Mouse (Mus musculus) adrenal gland, postnatal 4 days (tissue): ENCODE results near the gene Gm10271. TPM values are rescaled to one million over a fixed set of nuclear protein-coding genes. Genes with fewer than 3 reads are reported as not detected.
A peak's percentile ranks its signal among the peaks of the same experiment; 100 is the strongest.

Experiments used
- DNase-seq, 2 experiments: peaks; one replicate each; pipeline ENCODE4 v3.0.0; 2021 to 2022; ENCODE audit warnings: low spot score in 2 of 2, mixed read lengths in 2 of 2
- total RNA-seq, 2 experiments: library from RNA; stranded (reverse); gene quantifications; 2 replicates each; pipeline ENCODE4 v1.2.3; 2021

Gene Gm10271
- total RNA-seq, 2 experiments from 2014 or later: not detected

DNA sequence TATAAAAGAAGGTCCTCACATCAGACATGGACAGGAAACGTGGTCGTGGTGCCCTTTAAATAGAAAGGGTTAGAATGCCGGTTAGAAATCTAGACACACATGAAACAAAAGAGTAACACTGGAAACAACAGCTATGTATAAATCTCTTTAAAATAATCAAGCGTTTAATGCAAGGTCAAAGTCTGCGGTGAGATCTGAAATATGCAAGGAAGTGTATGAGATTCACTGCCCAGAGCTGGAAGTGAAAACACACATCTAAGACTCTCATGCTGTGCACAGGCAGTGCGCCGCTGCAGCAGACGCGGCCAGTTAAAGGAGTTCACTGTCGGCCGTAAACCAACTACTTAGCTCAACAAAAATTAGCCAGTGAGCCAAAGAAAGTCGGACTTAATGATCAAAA lies 37.4 kb downstream of the Gm10271 start:
- DNase-seq: no peak

DNA sequence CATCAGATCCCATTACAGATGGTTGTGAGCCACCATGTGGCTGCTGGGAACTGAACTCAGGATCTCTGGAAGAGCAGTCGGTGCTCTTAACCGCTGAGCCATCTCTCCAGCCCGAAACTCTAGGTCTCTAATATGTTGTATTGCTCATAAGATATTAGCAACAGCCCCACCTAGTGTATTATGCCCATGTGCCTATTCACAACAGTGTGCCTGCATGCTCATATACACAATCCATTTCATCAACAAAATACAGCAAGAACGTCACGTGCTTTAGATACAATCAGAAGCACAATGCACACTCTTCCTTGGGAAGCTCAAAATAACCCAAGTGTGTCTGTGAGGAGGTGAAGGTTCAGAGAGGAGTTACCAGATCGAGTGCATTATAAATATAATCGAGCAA lies 38.6 kb downstream of the Gm10271 start:
- DNase-seq: no peak

DNA sequence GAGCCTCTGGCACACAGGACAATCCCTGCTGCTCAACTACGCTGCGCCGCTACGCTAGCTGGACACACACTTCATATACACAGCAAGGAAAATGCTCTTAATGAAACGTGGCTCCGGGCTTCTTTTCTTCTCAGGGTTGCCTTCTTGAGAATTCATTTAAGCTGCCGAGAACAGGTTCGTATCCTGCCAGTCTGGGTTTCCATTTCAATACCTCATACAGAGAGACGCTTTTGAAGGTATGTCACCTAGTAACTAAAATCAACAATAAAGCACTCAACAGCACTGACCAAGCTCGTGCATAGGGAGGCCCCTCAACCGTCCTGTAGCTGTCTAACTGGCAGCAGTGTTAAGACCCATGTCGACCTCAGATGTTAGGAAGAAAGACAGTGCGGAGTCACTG lies 40.0 kb downstream of the Gm10271 start:
- DNase-seq: no peak

DNA sequence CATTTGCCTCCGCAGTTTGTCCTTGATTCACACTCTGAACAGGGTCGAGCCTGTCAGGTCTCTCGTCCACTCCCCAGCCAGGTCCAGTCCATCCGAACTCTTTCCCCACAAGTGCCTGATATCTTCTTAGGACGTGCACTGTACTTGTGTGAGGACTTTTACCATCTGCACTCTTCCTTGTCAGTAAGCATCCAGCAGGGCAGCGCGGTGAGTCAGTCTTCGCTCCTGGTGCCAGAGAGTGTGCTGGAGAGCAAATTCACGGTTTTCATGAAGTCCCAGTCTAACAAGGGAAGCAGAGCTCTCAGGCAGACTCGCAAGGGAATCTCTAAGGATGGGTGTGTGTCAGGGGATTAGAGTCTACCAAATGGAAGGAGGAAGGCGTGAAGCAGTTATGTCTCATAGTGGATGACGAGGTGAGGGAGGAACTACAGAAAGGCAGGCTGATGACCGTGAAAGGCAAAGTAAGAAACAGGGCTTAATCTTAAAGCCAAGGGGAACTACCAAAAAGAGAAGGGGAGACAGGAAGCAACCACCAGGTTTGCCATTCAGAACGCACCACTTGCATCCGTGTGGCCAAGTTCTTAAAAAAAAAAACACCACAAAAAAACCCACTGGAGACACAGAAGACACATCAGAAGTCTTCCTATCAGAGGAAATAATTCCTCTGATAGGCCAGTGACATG lies 40.8 kb downstream of the Gm10271 start:
- no peak for DNase-seq

DNA sequence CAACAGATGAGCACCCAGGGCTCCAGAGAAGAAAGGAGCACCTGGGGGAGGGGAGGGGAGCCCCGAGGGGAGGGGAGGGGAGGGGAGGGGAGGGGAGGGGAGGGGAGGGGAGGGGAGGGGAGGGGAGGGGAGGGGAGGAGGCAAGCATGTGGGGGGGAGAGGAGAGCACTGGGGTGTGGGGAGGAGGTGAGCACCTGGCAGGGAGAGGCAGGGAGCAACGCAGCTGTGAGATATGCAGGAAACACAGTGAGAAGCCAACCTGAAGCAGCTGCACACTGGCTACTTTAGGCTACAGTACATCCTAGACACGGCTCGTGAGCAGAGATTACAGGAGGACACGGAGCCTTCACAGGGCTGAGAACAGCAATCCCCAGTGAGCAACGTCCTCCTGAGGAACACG lies 41.5 kb downstream of the Gm10271 start:
- no peak for DNase-seq

DNA sequence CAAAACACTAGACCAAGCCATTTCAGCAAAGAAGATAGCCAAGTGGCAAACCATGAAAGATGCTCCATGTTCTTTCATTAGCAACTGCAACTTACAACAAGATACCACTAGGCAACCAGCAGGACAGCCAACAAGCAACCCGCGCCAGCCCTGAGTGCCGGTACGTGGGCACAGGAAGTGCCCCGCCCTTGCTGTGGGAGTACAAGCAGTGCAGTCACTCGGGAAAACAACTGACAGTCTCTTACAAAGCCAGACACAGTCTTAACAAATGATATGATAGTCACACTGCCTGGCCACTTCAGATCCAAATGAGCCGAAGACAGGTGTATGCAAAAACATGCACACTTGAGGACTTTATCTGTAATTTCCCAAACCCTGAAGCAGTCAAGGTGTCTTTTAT lies 41.9 kb downstream of the Gm10271 start:
- DNase-seq: no peak

DNA sequence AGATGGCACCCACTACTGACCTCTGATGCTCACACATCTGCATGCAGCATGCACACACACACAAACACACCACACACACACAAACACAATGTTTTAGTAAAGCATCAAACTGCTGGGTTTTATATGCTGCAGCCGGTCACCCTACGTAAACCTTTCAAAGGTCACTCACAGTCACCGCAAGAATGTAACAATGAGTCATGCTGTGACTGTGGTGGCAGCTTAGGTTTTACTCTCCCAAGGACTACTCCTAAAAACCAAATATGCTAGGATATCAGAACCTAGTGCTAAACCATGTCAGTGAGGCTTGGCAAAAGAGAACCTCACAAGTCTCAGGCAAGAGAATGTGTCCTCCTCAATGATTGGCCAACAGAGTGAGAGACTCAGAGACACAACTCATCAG lies 43.6 kb downstream of the Gm10271 start:
- DNase-seq: no peak

DNA sequence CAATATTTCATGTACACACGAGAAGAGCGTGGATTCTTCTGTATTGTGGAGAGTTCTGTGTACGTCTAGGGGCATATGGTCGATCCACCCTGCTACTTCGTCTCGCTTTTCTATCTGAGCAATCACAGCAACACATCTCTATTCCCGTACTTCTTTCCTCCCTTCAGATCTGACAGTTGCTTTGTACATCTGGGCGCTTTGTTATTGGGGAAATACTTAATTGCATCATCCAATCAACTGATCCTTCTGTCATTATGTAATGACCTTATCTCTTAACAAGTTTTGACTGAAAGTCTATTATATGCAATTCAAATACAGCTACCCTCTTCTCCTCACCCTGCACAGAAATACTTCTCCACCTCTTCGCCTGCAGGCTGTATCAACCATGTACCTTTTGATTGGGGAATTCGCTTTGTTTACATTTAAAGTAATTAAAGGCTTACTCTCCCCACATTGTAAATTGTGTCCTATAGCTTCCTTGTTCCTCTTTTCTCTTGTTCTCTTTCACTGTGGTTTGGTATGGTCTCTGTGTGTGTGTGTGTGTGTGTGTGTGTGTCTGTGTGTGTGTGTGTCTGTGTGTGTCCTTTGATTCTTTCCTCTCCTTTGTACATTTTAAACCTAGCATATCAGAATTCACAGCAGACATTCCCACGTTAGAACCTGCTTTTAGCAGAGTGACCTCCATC lies 45.8 kb downstream of the Gm10271 start:
- DNase-seq: no peak

DNA sequence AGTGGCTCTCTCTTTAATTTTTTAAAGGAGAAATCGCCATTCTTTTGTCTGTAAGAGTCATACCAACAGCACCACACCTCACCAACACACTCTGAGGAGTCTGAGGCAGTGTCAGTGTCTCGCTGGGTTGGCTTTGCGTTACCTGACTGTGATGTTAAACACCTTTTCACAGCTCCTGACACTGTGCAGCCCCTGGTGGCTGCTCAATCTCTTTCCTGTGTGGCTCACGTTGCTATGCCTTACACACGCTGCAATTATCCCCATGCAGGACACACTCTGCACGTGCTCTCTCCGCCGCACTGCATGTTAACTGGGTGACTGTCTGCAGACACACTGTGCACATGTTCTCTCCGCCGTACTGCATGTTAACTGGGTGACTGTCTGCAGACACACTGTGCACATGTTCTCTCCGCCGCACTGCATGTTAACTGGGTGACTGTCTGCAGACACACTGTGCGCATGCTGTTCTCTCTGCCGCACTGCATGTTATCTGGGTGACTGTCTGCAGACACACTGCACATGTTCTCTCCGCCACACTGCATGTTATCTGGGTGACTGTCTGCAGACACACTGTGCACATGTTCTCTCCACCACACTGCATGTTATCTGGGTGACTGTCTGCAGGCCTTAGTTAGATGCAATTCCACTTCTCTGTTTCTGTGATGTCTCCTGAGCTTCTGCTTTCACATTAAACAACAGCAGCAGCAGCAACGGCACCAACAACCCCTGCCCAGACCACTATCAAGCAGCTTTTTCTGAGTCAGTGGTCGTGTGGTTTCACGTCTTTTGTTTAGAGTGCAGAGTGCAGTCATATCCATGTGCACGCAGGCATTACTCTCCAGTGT lies 48.5 kb downstream of the Gm10271 start:
- no peak for DNase-seq

DNA sequence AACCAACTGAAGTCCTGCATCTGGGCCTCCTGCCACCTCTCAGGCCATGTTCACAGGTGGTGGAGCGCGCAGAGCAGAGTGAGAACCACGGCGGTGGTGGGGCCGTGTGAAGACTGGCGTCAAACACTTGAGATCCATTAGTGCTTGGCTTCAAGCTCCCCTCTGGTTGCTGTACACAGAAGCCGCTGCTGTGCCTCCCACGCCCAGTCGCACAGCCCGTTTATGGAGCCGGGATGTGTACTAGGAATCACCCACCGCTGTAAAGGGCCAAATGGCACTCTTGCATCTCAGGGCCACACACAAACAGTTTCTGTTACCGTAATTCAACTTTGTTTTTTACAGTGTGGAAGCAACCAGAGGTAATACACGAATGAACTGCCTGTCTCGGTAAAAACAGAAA lies 50.2 kb downstream of the Gm10271 start:
- DNase-seq: no peak

DNA sequence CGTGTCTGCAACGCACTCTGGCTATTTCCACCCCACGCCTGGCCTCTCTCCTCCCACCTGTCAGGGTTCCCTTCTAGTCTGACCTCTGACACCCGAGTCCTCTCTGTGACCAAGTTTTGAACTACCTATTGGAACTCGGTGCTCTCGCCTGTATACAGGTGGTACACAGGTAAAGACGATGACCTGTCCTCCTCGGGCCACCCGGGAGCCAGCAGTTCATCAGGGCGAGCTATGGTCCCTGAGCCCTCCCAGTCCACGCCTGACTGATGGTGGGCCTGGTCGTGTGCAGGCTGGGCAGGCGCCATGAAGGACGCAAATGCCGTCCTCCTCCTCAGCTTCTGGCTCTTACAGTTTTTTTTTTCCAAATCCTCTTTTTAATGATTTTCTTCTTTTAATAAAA lies 51.0 kb downstream of the Gm10271 start:
- DNase-seq: no peak

DNA sequence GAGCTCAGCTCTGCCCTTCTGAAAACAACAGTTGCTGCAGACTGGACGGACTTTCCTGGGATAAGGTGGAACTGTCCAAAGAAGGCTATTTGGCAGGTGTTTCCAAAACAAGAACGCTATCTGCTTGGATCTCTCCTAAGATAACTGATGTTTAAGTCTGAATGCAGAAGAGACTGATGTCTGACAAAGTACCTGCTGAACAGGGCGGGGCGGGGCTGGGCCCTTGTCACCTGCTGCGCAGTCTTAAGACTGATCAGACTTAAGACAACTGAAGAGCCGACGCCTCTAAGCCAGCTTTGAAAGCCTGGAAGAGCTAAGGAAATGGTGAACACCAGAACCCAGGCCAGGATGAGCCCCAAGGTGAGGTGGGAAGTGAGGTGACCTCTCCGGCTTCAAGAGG lies 51.8 kb downstream of the Gm10271 start:
- DNase-seq: no peak

DNA sequence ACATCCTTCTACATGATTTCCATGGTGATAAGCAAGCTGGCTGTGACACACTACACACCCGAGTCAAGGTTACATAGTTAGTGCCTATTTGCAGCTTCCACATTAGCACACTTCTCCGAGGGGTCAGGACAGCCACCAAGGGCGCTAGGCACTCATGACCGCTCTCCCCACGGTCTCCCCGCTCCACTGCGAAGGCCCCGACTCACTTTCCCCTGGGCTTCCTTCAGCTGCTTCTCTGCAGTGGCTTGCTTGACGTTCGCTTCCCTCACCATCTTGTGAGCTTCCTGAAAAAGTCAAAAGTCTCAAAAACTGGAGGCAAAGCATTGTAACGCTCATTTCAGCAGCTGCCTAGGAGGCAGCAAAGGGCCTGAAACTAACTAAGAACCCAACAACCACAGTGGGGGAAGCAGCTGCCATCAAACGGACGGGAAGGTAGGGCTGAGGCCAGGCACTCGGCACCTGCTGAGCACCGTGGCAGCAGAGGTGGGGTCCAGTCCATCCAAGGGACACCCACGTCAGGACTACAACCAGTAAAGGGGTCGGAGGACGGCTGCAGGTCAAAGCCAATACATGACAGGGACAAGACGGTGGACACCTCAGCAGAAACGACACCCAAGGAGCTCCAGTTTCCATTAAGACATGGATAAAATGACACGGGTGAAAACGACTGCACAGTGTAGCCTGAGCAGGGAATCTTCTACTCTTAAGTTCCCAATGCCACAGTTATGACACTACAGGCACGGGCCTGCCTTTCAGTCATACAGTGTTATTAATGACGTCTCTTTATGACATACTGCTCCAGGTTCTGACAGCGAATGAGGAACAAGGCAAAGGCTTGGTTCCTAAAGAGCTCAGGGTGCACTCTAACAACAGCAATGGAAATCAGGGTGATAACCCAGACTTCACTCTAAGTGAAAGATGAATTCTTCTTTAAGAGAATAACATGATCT lies 52.8 kb downstream of the Gm10271 start:
- no peak for DNase-seq

DNA sequence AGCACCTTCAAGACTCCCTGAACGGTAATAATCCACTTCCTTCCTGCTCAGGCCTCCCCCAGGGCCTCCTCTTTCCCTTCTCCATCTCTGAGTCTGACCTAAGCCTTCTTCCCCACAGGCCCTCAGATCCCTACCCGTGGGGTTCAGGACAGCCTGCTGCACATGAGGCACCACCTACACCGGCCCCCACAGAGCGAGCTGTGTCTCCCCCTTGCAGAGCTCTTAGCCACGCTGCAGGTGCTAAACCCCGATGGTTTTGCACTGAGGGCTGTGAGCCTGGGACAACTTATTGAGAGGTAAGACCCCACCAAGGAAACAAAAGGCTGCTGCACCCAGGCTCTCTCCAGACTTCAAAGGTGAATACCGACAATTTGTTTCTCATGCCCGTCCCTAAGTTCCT lies 55.8 kb downstream of the Gm10271 start:
- DNase-seq: no peak

DNA sequence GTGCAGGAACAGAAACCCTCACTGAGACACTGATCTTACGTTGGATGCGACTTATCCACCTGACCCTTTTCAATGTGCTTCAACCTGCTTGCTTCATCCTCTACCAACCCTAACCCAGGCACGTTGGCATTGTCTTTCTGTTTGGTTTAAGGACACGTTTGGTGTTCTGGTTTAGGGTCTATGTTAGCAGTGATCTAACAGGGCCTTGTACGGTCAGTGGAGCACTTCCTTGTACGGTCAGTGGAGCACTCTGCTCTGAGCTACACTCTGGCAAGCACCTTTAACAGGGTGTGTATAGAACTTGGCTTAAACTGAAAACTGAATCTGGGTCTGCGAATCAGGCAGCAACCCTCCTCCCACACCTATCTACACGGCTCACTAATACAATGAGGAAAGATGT lies 57.1 kb downstream of the Gm10271 start:
- no peak for DNase-seq

DNA sequence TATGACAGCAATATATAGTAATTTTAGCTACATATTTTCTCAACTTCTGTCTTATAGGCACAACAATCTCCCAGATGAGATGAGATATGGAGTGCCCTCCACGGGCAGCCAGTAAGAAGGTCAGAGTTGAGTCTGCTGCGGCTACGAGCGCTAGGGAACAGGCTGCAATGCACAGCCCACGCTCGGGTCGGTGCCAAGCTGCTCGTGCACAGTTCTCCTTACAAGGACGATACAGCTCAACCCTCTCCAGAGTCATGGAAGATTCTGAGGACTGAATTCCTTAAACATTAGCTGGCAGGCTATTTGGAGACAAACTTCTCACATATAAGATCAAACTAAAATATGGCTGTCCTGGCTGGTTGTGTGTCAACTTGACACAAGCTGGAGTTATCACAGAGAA lies 57.8 kb downstream of the Gm10271 start:
- DNase-seq: peak; percentile 21 to 27

DNA sequence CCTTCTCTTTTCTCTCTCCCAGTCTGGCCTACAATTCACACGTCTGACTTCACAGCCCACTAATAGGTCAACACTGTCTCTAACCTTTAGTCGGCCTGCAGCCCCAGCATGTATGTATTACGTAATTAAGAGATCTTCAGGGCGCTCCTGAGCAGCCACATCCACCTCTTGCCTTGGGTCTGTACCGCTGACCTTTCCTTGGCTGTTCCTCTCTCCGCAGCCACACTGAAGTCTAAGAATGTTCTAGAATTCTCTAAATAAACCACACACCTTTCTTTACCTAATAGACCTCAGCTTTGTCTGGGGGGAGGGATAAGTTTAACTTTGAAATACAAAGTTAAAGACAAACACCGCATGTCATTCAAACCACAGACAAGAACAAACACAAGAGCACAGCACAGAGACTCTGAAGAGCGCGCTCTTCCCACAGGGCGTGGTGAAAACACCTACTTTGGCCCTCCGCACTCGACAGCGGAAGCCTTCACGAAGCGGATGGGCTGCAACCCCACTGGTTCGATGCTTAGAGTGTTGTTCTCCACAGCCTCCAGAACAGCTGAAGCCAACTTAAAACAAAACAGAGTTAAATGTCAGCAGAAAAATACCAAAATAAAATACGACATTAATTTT lies 58.6 kb downstream of the Gm10271 start:
- no peak for DNase-seq

DNA sequence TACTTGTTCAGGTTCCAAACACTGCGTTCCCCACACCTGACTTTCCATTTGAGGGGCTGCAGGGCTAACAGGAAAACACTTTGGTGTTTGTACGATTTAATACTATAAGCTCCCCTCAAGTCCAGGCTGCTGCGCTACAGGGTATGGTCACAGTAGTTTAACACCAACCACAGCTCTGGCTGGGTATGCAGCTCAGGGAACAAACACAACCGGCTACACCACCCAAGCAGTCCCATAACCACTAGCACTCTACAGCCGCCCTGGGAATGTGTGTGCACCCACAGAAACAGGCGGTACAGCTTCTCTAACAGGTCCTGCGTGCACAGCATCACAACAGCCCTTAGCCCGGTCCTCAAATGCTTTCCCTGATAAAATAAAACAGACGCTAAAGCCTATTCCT lies 59.6 kb downstream of the Gm10271 start:
- DNase-seq: no peak

DNA sequence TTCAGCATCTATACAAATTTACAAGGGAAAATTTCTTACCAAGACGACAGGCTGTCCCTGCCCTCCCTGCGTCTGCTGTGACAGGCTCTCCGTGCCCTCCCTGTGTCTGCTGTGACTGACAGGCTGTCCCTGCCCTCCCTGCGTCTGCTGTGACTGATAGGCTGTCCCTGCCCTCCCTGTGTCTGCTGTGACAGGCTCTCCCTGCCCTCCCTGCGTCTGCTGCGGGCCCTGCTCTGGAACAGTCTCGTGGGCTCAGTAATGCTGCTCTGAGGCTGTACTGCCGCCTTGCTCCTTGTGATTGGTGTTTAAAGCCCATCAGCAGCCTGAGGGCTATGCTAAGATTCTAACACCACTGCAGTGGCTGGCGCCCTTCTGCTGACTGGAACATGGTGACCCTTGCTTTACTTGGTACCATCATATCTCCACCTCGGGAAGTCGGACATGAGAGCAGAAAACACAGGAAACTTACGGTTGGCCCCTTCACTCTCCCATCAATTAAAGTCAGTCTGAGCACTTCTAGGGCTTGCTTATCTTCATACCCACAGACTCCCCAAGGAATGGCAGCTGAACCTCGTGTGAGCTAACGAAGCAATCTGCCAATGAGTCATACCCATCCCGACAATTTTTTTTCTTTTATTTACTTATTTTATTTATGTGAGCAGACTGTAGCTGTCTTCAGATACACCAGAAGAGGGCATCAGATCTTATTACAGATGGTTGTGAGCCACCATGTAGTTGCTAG lies 63.3 kb downstream of the Gm10271 start:
- DNase-seq: no peak
